Mouse (Mus musculus): ENCODE measurements around the gene Cryba1. TPM values are rescaled to one million over a fixed set of nuclear protein-coding genes. Genes with fewer than 3 reads are reported as not detected.

Gene Cryba1
- not detected for total RNA-seq (2023)

DNA sequence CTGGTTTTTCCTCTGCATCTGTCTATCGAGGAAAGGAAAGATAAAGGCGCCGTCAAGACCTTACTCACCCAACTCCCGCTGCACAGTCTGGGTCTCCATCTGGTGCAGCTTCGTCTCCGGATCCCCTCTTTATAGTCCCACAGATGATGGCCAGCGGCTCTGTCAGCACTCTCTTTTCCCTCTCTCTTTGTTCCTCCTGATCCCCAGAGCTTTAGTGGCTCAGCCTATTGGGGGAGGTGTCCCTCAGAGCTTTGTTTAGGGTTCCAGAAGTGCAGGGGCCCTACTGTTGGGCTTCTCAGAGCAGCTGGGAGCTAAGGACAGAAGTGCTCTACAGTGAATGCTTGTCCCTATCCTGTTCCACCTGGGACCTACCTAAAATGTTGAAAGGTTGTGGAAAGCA, at the start of gene Cryba1:
Cryba1 (minus strand) TSS at position 101 of the 400 bp plus-strand sequence.

DNA sequence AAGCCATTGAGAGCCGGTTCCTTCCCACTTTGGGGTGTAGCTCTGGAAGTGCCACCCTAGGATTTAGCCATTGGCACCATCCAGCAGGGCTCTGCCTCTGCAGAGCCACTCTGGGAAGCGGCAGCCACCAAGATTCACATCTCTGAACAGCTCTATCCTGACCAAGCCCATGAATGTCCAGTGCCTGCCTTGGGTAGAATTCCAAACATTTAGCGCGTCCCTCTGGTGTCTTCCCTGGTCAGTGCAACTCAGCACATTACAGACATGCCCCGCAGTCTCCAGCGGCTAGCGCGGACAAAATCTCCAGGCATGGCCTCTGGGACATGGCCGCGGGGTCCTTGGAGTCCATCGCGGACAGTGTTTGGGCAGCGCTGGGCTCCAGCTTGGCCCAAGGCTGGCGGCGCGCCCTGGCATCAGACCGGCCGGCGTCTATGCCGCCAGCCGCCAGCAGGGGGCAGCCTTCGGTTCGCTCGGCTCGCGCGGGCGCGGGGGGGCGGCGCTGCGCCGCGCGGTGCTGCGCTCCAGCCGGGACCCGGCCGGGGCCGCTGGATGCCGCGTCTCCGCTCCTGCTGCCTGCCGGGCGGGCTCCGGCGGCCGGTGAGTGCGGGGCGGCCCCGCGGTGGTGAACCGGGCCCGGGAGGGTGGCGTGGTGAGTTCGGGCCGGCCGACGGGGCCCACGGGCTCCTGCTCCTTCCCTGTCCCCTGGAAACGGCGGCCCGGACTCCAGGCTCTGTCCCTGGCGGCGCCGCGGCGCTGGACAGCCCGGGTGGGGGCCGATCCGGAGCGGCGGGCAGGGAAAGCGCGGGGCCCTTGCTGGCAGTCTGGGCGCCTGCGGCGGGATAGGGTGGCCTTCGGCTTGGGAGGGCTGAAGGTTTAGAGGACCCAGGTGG, 37.9 kb upstream of the Cryba1 start, which contains the start of gene Myo18a:
Myo18a (plus strand) TSS at position 464 of the 890 bp plus-strand sequence.

DNA sequence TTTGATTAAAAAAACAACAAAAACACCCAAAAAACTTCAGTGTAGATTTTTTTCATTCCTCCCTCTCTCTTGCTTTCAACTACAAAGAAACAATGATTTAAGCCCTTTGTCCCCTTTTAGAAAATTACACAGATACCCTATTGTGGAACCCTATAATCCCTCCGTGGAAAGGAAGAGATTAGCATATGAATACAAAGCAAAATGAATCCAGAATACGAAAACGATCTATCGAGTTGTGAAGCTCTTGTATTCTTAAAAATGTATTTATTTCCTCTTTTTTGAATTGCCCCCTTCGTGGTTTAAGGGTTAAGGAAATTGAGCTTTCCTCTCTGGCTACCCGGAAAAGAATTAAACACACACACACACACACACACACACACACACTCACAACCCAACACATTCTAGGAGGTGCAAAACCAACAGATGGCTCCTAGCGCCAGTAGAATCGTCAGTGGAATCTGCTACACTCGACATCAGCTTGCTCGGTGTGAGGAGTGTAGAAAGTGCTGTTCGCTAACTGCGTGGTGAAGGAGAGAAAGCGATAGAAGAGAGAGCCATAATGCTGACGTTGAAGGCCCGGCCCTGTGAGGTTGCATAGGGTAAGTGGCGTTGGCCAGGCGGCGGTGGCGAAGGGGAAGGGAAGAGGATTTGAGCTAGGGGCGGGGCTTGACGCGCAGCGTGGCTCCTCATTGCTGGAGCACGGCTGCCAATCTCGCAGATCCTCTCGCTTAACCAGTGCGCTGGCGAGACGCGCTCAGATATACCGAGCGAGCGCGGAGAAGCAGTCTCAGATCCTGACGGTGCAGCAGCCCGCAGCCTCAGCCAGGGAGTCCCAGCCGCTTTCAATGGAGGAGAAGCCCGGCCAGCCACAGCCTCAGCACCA, 39.5 kb downstream of the Cryba1 start, which contains the start of gene Nufip2:
Nufip2 (plus strand) TSS at position 773 of the 883 bp plus-strand sequence.

Other genes with a start within 250 kb of the Cryba1 start
- 1 to 10 TPM; 1.3 to 1.5 TPM for gene Ankrd13b, start 235.6 kb downstream of the Cryba1 start, total RNA-seq (2023)
- gene Git1, start 231.7 kb downstream of the Cryba1 start, total RNA-seq (2023): 10 to 100 TPM; 43.7 to 53.0 TPM
- under 1 TPM; 0.46 to 0.47 TPM for gene Abhd15, start 210.2 kb downstream of the Cryba1 start, total RNA-seq (2023)
- 1 to 10 TPM; 7.0 to 8.0 TPM for gene Trp53i13, start 209.3 kb downstream of the Cryba1 start, total RNA-seq (2023)
- under 1 TPM in 1 of 2 experiments, not detected in 1; 0.33 TPM for gene Gm10392, start 206.1 kb downstream of the Cryba1 start, total RNA-seq (2023)
- gene Taok1, start 117.5 kb downstream of the Cryba1 start, total RNA-seq (2023): 10 to 100 TPM; 49.6 to 51.7 TPM
- gene Nufip2, start 39.1 kb downstream of the Cryba1 start, total RNA-seq (2023): 100 to 1,000 TPM; 116 to 119 TPM
- gene Myo18a, start 38.0 kb upstream of the Cryba1 start, total RNA-seq (2023): 100 to 1,000 TPM; 125 to 134 TPM
- gene Gm10277, start 62.5 kb upstream of the Cryba1 start, total RNA-seq (2023): not detected
- gene Pipox, start 168.8 kb upstream of the Cryba1 start, total RNA-seq (2023): under 1 TPM in 1 of 2 experiments, not detected in 1; 0.67 TPM
- gene Sez6, start 205.5 kb upstream of the Cryba1 start, total RNA-seq (2023): not detected

All from B cell, adult 67 days (primary cell).